Mouse (Mus musculus) frontal cortex, postnatal 14 days (tissue): ENCODE results near the gene F830045P16Rik.
"Not testable (repeated sequence)": the region's sequence is repeated elsewhere in the genome, so short reads cannot be mapped to it uniquely, and the experiment has no call there.

ENCODE experiments used
- DNase-seq, 2 experiments: peaks; one replicate each; pipeline ENCODE4 v3.0.0; 2022; ENCODE audit warnings: low spot score in 2 of 2

F830045P16Rik gene

DNA sequence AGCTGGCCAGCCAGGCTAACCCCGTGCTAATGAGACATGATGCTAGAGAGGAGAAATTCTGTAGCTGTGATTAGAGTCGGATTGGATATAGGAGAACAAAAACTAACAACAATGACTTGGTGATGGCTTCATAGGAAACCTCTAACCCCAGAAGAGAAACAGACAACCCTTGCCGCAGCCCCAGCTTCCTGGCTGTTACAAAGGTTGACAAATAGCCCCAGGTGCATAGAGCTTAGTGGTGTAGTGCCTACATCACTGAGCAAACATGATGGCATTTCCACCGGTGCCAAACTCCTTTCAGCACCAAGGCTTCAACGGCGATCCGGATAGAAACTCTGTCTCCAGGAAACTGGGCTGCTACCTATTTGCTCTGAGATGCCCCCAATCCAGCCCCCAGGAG lies 9.2 kb upstream of the F830045P16Rik start:
- no peak for DNase-seq

DNA sequence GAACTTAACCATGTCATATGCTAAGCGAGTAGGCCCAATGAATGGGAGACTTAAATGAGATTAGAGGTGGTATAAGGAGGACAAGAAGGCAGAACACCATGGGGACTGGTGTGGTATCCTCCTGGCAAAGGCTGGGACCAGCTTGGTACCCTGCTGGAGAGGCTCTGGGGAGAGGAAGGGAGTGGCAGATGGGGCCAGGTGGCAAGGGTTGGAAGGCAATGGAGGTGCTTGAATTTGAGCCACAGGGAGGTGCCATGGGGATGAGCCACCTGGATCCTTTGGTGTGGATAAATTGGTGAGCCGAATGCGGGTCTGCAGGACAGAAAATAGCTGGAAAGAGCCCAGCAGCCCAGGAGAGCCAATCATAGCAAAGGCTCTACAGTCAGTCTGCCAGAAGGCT lies 8.5 kb upstream of the F830045P16Rik start:
- no peak for DNase-seq

DNA sequence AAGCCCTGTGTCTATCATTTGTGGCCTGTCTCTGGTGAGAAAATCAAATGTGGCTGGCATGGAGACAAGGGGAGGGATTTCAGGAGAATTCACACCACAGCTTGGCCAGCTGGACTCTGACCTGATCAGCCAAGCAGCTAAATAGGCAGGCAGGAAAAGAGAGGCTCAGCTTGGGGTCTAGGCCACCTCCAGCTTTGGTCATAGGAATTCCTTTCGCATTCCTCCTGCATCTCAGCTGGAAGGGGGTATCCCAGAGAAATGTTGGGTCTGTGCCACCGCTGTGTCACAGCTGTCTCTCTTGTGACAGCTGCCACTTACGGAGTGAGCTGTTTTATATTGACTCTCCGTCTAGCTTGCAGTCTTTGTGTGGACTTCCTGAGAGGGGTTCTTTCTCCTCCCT lies 8.0 kb upstream of the F830045P16Rik start:
- DNase-seq, result no peak

DNA sequence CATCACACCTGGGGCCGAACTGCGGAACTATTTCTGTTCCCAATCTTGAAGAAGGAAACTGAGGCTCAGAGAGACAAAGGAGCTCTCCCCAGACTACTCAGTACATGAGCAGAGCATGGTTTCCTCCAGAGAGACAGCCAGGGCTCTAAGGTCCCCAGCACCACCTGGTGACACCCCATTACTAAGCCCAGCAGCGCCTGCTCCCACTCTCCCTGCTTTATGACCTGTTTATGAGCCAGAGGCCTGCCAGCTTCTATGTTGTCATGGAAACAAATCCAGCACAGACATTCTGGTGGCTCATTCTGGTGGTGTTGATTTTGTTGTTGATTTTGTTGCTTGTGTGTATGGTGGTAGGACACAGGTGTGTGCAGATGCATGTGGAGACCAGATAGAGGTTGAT lies 3.6 kb upstream of the F830045P16Rik start:
- no peak for DNase-seq

DNA sequence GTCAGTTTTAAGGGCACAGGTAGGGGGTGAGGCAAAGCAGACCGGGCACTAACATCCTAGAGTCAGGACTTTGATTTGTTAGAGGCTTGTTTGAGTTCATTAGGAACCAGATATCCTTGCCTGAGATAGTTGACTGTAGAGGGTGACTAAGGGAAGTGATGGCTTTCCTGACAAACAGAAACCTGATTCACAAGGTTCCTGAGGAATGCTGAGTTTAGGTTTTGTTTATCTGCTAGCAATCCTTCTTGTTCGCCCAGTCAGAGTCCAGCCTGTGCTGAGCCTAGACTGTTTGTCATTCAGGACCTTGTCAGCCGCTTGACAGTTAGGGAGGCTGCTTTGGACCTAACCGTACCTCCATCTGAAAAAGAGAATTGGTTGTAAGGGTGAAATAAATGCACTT lies 2.8 kb upstream of the F830045P16Rik start:
- DNase-seq, result no peak

DNA sequence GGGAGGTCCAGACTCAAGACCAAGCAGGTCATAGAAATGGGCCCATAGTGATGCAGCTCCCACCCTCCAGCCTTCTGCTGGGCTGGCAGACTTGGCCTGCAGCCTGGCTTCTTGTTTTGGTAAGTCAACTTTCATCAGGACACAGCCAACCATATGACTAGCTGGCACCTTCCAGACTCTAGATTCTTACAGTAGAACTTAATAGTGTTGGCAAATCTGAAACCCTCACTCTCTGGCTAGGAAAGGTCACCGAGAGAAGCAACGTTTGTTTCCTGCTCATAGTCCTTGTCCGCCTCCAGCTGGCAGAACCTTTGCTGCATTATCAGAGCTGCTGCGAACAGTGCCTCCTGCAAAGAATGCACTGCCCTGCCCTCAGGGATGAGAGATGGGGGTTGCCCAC lies 1.5 kb upstream of the F830045P16Rik start:
- DNase-seq, result no peak

DNA sequence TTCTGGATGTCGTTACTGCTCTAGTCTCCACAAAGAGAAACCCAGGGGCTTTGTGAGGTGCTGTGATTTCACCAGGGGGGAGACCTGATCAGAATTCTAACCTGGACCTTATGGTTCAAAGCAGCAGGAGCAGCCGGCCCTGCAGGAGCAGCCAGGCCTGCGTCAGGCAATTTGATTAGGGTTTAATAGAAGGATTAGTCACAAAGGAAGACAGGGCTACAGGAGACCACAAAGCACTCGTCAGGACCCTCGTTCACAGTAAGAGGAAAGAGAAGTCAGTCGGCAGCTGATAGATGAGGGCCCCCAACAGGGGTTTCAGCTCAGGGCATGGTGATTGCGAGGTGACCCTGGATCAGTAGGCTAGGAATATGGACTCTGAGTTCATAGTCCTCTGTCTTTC lies 958 bp upstream of the F830045P16Rik start:
- DNase-seq, result no peak

DNA sequence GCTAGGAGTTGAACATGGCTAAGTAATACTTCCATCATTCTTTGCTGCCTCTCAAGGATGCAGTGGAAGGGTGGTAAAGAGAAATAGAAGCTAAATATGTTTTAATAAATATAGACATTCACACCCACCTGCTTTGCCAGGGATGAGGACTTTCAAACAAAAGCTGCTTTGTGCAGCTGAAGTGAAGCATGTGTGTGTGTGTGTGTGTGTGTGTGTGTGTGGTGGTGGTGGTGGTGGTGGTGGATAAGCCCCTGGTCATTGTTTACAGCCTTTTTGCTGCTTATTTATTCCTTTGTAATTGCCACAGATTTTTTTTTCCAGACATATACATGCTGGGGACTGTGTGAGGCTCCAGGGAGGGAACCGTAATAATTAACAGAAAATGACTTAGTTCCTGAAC lies 524 bp upstream of the F830045P16Rik start:
- DNase-seq, result no peak

DNA sequence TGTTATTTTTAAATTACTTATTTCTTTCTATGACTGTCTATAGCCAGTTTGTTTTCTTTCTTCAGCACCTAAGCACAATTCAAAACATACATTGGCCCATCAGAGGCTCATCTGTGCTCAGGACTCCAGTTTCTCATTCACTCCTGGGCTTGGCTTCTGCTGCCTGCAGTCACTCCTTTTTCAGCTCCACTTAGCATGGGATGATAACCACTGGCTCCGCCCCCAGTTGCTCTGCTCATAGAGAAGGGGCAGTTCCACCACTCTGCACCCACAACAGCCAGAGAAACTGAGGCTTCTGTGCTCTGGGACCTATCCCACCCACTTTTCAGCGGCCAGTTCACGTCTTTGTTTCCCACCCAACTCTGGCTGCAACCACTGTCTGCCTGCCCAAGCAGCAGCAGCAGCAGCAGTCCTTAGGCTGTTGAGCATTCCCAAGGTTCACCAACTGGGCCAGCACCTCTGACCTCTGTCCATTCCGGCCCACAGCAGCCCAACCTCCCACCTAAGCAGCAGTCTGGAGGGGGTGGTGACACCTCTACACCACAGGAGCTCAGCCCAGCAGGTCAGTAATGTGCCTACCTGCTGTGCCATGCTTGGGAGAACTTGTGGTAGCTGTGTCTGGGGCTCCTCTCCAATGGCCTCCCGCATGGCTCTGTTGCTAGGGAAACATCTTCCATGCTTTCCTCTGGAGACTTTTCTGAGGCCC lies 1.4 kb downstream of the F830045P16Rik start:
- no peak for DNase-seq

DNA sequence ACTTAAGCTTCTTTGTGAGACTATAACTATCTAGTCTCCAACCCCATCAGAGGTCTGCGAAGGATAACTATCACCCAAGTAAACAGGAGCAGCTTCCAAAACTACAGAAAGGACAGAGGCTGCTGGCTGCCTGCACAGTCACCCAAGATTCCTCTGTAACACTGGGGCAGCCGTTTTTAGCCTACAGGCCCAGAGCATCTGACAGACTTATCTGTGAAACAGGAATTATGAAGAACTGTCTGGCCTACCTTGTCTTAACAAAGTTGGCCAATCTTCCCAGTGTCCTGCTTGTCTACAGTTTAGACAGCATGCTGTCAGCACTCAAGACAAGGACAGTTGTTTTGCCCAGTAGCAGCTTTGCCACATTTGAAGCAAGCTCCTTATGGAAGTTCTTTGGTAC lies 4.5 kb downstream of the F830045P16Rik start:
- DNase-seq, result no peak

DNA sequence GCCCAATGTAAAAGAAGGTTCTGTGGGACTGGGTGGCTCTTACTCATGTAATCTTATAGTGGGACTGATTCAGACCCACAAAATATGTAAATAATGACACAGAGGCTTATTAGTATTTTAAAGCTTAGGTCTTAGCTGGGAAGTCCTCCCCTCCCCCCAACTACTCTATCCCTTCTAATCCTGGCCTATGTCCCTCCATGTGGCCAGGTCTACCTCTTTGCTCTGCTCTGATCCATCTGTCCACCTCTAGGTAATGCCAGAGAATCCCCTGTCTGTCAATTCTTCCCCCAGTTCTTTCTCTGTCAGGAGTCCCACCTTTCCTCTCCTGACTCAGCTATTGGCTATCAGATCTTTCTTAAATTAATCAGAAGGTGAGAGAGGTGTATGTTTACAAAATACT lies 5.3 kb downstream of the F830045P16Rik start:
- no peak for DNase-seq

DNA sequence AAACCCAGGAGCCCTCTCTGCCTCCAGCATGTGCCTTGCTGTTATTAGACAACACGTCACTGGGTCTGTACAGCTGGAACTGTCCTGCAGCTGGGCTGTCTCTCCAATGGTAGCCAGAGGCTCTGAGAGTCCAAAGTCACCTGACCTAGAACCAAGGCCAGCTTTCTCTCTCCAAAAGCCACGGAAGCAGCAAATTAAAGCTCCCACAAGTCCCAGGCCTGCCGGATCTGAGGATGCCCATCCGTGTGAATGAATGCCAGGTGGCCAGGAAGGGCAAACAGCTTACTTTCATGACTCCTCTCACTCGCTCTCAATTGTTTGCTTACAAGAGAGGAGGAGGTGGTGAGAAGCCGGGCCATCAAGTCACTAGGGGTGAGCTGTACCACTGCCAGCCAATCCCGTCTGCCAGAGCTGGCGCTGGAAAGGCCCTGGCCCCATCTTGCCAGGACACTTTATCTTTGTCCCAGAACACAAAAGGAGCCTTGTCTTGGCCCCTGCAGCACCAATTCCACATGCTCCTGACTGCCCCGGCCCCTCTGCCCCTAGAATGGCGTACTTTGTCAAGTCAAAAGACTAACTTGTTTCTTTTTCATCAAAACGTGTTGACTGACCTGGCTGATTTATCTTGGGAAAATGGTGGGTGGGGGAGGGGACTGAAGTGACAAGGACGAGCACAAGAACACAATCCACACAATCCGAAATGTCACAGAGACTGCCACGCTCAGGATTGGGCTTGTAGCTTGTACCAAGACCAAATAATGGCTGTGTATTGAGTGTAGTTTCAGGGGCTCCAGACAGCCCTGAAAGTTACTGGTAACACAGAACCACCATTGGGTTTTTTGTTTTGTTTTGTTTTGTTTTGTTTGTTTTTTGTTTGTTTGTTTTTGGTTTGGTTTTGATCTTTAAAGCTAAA lies 6.8 kb downstream of the F830045P16Rik start:
- no peak for DNase-seq

DNA sequence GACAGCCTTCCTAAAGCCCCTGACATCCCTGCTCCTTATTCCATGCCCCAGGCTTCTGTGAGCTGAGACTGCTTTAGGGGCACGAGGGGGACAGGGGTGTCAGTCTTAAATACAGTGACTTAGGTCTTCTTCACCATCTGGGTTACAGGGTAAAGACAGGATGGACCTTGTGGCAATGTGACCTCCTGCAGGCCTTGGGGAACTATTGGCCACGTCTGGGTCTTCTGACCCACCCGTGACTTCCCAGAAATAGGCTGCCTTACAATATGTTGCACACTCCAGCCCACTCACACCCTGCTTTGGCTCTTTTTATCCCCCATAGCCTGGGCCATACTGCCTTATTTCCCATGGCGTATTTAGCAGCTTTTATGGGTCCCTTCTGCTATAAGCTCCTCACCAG lies 8.5 kb downstream of the F830045P16Rik start:
- DNase-seq, result no peak

DNA sequence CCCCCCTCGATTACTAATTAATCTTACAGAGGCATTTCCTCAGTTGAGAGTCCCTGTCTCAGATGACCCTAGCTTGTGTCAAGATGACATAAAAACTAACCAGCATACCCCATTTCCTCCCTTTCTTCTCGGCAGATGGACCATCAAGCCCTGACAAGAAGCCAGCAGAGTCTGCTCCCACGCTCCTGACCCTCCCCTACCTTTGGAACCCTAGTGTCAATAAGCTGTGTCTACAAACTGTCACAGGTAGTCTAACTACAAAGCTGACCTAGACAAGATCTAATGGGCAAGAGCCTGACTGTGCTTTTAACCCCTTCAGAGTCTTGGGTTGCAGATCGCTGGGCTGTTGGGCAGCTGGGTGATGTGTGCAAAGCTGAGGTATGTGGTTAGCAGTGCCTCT lies 10.1 kb downstream of the F830045P16Rik start:
- DNase-seq, result no peak

DNA sequence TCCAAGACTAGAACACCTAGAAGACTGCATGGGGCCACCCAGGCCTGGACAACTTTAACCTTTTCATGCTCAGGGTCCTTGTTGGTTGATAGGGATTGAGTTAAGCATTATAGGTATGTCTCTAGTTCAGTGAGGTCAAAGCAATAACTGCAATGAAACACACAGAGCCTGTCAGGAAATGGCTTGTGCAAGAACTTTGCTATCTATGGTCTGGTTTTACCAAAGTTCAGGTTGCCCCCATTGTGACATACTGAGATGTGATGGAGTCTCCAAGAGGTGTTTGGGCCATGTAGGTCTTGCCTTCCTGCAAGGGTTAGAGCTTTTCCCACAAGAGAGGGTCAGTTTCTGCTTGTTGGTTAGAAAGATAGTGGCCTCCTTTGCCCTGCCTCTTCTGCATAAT lies 10.8 kb downstream of the F830045P16Rik start:
- DNase-seq, result no peak

DNA sequence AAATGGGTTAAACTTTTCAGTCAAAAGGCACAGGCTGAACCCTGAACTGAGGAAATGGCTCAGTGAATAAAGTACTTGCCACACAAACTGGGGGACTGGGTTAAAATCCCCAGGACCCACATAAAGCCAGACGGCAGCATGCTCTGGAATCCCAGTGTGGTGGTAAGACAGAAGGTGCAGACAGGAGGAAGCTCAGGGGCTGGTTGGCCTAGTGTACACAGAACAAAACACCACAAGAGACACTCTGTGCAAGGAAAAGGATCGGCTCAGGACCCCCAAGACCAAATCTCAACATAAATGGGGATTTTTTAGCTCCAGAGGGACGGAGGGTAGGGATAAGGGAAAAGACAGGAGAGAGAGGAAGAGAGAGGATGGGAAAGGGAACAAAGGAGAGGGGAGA lies 17.9 kb downstream of the F830045P16Rik start:
- DNase-seq, result no peak

DNA sequence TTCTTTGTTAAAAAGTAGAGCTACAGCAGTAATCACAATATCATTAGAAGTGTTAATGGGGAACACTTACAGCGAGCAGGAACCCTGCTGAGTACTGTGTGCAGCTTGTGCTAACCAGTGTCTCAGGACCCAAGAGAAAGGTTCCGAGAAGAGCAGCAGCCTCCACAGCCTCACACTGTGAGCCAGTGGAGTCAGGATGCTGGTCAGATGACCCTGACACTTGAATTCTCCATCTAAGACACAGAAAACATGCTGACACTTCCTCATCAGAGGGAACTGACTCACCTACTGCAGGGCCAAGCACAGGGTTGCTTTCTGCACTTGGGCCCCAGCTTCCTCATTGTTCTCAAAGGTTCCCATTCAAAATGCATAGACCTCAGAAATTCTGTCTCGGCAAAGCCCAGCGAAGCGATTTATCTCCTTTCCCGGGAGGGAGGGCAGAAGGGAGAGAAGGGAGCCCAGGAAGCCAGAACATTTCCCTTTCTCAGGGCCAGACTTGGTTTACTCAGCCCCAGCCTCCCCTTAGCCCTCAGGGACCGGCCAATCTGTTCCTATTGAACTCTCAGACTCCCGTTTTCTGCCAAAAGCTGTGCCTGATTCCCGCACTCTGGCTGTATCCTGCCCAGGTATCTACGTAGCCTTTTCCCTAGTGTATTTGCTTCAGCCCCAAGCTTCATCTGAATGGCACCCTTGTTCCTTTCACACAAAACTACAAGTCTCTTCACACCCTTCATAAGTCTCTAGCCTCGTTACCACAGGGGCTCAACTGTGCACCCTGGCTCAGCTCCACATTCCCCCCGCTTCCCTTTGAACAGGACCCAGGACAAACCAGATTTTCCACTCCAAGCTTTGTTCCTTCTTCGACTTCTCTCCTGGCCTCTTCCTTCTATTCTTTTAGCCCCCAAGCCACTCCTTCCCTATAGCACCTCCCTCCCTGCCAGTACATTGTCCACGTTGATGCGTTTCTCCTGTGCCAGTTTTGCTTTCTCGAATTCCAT lies 21.2 kb downstream of the F830045P16Rik start:
- DNase-seq, result no peak

DNA sequence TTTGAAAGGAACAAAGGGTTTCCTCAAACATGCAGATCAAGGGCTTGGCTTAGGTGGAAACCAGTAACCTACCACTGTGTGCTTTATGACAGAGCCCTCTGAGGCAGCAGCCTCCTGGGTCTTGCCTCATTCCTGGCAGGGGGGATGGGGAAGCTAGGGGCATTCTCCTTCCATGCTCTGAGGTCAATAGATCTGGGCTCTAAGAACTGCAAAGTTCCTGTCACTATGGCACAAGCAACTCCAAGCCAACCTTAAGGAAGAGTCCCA lies 22.1 kb downstream of the F830045P16Rik start:
- no peak for DNase-seq

DNA sequence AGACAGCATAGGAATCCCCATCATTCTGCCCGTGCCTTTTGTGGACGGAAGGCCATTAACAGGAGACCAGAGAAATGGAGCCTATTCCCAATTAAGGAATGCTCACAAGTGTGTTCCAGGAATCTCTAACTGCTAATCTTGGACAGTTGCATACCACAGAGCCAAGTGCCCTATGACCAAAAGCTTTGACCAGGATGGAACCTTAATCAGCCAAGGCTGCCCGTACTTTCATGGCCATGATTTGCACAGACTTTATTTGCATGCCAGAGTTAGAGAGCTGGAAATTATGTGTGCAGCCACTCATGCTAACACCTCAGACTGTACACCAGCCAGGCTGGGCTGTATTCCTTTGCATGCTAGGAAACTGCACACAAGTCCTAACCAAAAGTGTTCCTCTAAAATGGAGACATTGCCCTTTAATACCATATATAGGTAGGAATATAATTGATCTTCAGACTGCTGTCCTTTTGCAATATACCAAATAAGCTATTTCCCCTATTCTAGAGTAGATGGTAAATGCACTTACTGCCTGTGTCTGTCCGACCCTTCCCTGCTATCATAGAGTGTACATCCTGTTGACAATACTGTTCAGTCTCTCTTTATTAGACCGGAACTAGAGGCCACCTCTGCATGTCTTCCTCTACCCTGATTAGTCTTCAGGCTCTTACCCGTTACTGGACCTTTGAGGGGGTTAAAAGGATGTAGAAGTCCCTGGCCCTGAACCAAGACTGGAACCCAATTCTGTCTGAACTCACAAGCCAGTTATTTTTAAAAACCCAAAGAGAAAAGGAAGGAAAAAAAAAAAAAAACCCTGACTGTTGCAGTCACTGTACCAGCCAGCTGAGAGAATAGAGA lies 22.6 kb downstream of the F830045P16Rik start:
- DNase-seq, result no peak

DNA sequence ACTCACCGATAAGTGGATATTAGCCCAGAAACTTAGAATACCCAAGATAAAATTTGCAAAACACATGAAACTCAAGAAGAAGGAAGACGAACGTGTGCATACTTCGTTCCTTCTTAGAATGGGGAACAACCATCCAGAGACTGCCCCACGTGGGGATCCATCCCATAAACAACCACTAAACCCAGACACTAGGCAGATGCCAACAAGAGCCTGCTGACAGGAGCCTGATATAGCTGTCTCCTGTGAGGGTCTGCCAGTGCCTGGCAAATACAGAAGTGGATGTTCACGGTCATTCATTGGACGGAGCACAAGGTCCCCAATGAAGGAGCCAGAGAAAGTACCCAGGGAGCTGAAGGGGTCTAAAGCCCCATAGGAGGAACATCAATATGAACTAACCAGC lies 24.3 kb downstream of the F830045P16Rik start:
- DNase-seq, result not testable (repeated sequence)

DNA sequence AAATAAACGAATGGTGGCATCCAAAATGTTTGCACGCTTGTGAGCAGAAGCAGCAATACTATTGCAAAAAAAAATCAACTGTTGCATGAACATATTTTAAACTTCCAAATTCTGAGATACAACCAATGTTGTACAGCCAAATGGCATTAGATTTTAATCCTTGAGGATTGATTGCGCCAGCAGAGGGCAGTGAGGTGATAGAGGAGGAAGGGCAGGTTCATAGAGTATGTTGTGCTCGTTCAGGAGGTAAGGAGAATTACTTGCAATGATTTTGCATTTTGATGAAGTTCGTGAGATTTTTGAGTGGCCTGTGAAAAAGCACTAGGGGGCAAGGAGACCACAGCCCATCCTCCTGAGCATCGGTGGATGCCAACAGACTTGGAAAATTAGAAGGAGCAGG lies 33.8 kb downstream of the F830045P16Rik start:
- peak in 1 of 2 experiments; percentile 61 for DNase-seq
